Mouse (Mus musculus) right cerebral cortex, postnatal 4 days (tissue): ENCODE data around the gene Anp32a.

ENCODE experiments used
- DNase-seq: peaks from one replicate; pipeline ENCODE4 v3.0.0-alpha.2; 2022

The Anp32a gene

GRCm38 (mm10) chr9:62341123-62341486 lies at the start of gene Anp32a:
Gene Anp32a (plus strand): TSS chr9:62341293.
- peak; percentile 99 for DNase-seq

- peak; percentile 85 for DNase-seq
Measured at GRCm38 (mm10) chr9:62295006-62295698, 45.9 kb upstream of the Anp32a start.

GRCm38 (mm10) chr9:62296891-62297290 lies 44.2 kb upstream of the Anp32a start:
- DNase-seq: no peak

GRCm38 (mm10) chr9:62315556-62315955 lies 25.5 kb upstream of the Anp32a start:
- no peak for DNase-seq

- DNase-seq: no peak
Measured at GRCm38 (mm10) chr9:62318729-62319128, 22.4 kb upstream of the Anp32a start.

GRCm38 (mm10) chr9:62323816-62324215 lies 17.3 kb upstream of the Anp32a start:
- DNase-seq: no peak

GRCm38 (mm10) chr9:62325965-62326364 lies 15.1 kb upstream of the Anp32a start:
- DNase-seq: no peak

GRCm38 (mm10) chr9:62334298-62334825 lies 6.7 kb upstream of the Anp32a start:
- no peak for DNase-seq

- DNase-seq: no peak
Measured at GRCm38 (mm10) chr9:62335396-62335795, 5.7 kb upstream of the Anp32a start.

GRCm38 (mm10) chr9:62337924-62338635 lies 3.0 kb upstream of the Anp32a start:
- no peak for DNase-seq

GRCm38 (mm10) chr9:62338636-62339191 lies 2.4 kb upstream of the Anp32a start:
- DNase-seq: no peak

- no peak for DNase-seq
Measured at GRCm38 (mm10) chr9:62340301-62341122, 581 bp upstream of the Anp32a start.

GRCm38 (mm10) chr9:62341701-62342440 lies 778 bp downstream of the Anp32a start:
- peak; percentile 44 for DNase-seq

- peak; percentile 52 for DNase-seq
Measured at GRCm38 (mm10) chr9:62342441-62343191, 1.5 kb downstream of the Anp32a start.

- DNase-seq: peak; percentile 82
Measured at GRCm38 (mm10) chr9:62343192-62343903, 2.3 kb downstream of the Anp32a start.

GRCm38 (mm10) chr9:62343904-62344491 lies 2.9 kb downstream of the Anp32a start:
- DNase-seq: peak; percentile 75

- peak; percentile 51 for DNase-seq
Measured at GRCm38 (mm10) chr9:62344545-62344944, 3.5 kb downstream of the Anp32a start.

- DNase-seq: no peak
Measured at GRCm38 (mm10) chr9:62345081-62345481, 4.0 kb downstream of the Anp32a start.

- no peak for DNase-seq
Measured at GRCm38 (mm10) chr9:62345633-62346387, 4.7 kb downstream of the Anp32a start.

- no peak for DNase-seq
Measured at GRCm38 (mm10) chr9:62346388-62346679, 5.2 kb downstream of the Anp32a start.
